In genomic region chr19:55343274-55343673, GRCm38 (mm10) we compare ENCODE assay signal across 20 mouse cellular contexts. TPM values are rescaled to one million over a fixed set of nuclear protein-coding genes. Genes with fewer than 3 reads are reported as not detected.
DNase-seq lines count a peak whose midpoint lies in the region; ATAC-seq and TF ChIP-seq lines count a peak whose summit lies in the region.
"Had no signal": no experiment of that assay in that cellular context is flagged by ENCODE, and none has a peak within 500 bp of the region (broad histone marks: within the 10 kb centered on the region; RNA-seq: fewer than 3 reads in every experiment).

No protein-coding gene starts in this region.

- ATAC-seq in kidney, postnatal 0 days (replicated peaks; ENCODE audit: low FRiP score, low read depth): no peak
- no peak for ATAC-seq in forebrain, embryonic 12.5 days (ENCODE audit: low FRiP score)
- ATAC-seq: activated CD4-positive, CD25-positive, alpha-beta regulatory T cell, adult 4 months; forebrain, embryonic 16.5 days; Patski had no signal

- TF ChIP-seq POLR2A in small intestine, adult 2 months (IDR thresholded peaks at IDR 0.05; ENCODE audit: low read depth, low read length): no peak

- no peak overlapping the region for H3K4me3 ChIP-seq in kidney, postnatal 0 days (replicated peaks; ENCODE audit: low read depth, low read length)
- H3K4me3 ChIP-seq in small intestine, adult 2 months (ENCODE audit: low read depth, low read length): no peak overlapping the region
- H3K4me3 ChIP-seq in forebrain, embryonic 12.5 days (replicated peaks): no peak overlapping the region
- H3K4me3 ChIP-seq: embryonic facial prominence, embryonic 12.5 days; heart, embryonic 10.5 days; heart, embryonic 15.5 days; hindbrain, embryonic 10.5 days had no signal

- H3K27me3 ChIP-seq in kidney, postnatal 0 days (ENCODE audit: insufficient read depth, low read length): no peaks in the 10 kb centered on the region
- no peaks in the 10 kb centered on the region for H3K27me3 ChIP-seq in small intestine, adult 2 months (ENCODE audit: control insufficient read depth, insufficient read depth, low read length)
- H3K27me3 ChIP-seq in forebrain, embryonic 12.5 days: no peaks in the 10 kb centered on the region
- H3K27me3 ChIP-seq: CH12.LX; embryonic facial prominence, embryonic 12.5 days; heart, embryonic 15.5 days; Patski had no signal

- no peaks in the 10 kb centered on the region for H3K9me3 ChIP-seq in kidney, postnatal 0 days (replicated peaks; ENCODE audit: low read length)
- H3K9me3 ChIP-seq in forebrain, embryonic 12.5 days: no peaks in the 10 kb centered on the region
- H3K9me3 ChIP-seq: embryonic facial prominence, embryonic 12.5 days; heart, embryonic 10.5 days; heart, embryonic 15.5 days; hindbrain, embryonic 10.5 days had no signal

- no peak overlapping the region for H3K4me2 ChIP-seq in kidney, postnatal 0 days (ENCODE audit: low read length)
- H3K4me2 ChIP-seq in forebrain, embryonic 12.5 days: no peak overlapping the region
- H3K4me2 ChIP-seq: embryonic facial prominence, embryonic 12.5 days; heart, embryonic 15.5 days had no signal

- no peak overlapping the region for H3K27ac ChIP-seq in kidney, postnatal 0 days
- peak overlapping the region; percentile 51; the same call in 1 of the 2 replicates for H3K27ac ChIP-seq in small intestine, adult 2 months (ENCODE audit: insufficient read depth, low read depth, low read length)
- H3K27ac ChIP-seq in forebrain, embryonic 12.5 days: no peak overlapping the region
- H3K27ac ChIP-seq: embryonic facial prominence, embryonic 12.5 days; heart, embryonic 10.5 days; heart, embryonic 15.5 days; hindbrain, embryonic 10.5 days had no signal

- H3K4me1 ChIP-seq in kidney, postnatal 0 days (replicated peaks; ENCODE audit: insufficient read depth, low read length): no peaks in the 10 kb centered on the region
- peaks cover 4% of the 10 kb centered on the region for H3K4me1 ChIP-seq in small intestine, adult 2 months (ENCODE audit: control insufficient read depth, insufficient read depth, insufficient read length, low read length)
- H3K4me1 ChIP-seq in forebrain, embryonic 12.5 days: 0 out of 2 replicates have a peak, but pooled peaks cover 2% of the 10 kb centered on the region
- H3K4me1 ChIP-seq: heart, embryonic 10.5 days; heart, embryonic 15.5 days; hindbrain, embryonic 10.5 days had no signal

- no peaks in the 10 kb centered on the region for H3K36me3 ChIP-seq in kidney, postnatal 0 days (ENCODE audit: insufficient read depth, low read length)
- H3K36me3 ChIP-seq in small intestine, adult 2 months (ENCODE audit: control insufficient read depth, insufficient read depth, low read length): peaks cover 2% of the 10 kb centered on the region; the same call in 1 of the 2 replicates
- H3K36me3 ChIP-seq in forebrain, embryonic 12.5 days (replicated peaks): no peaks in the 10 kb centered on the region
- H3K36me3 ChIP-seq: embryonic facial prominence, embryonic 12.5 days; heart, embryonic 10.5 days; heart, embryonic 15.5 days had no signal

- no peak overlapping the region for H3K9ac ChIP-seq in kidney, postnatal 0 days (ENCODE audit: low read depth, low read length)
- H3K9ac ChIP-seq in forebrain, embryonic 12.5 days: no peak overlapping the region
- H3K9ac ChIP-seq: embryonic facial prominence, embryonic 12.5 days; heart, embryonic 15.5 days had no signal

- no peak for TF ChIP-seq CTCF in kidney, postnatal 0 days (IDR thresholded peaks at IDR 0.05; ENCODE audit: low read depth)
- TF ChIP-seq CTCF in small intestine, adult 2 months (IDR thresholded peaks at IDR 0.05; ENCODE audit: extremely low read depth, insufficient read length, insufficient replicate concordance, low read depth, low read length): no peak

- 70% methylated on average over 9 of the region's 9 CpGs for WGBS in kidney, postnatal 0 days
- WGBS in small intestine, adult 2 months: 36% methylated on average over 9 of the region's 9 CpGs
- 92% methylated on average over 9 of the region's 9 CpGs for WGBS in forebrain, embryonic 12.5 days

- DNase-seq in kidney, postnatal 0 days (ENCODE audit: low spot score): peak; percentile 19
- no peak for DNase-seq in kidney, postnatal 10 days
- peak; percentile 10 for DNase-seq in urinary bladder, postnatal 14 days (ENCODE audit: low spot score)
- no peak for DNase-seq in urinary bladder, postnatal 25 days (ENCODE audit: low spot score)
- DNase-seq: adrenal gland, postnatal 14 days; cerebellum, adult 11-12 months; cerebellum, adult 9-10 months; cerebellum, postnatal 25 days; gastrocnemius, postnatal 10 days; heart, adult 18-20 months had no signal

RNA-seq across cellular contexts. Expression of gene Vti1a, which starts 27.2 kb away (rescaled TPM):
- 22.4 and 24.5 TPM in 2 replicates for polyA plus RNA-seq in kidney, postnatal 0 days (2015; fragmentation: Nextera tagmentation; extraction: Ambion mirVana)
- polyA plus RNA-seq in small intestine, adult 2 months (2012; rRNA removed): 3.6 and 8.1 TPM in 2 replicates
- 30.9 and 34.3 TPM in 2 replicates for polyA plus RNA-seq in forebrain, embryonic 12.5 days (2016; fragmentation: Nextera tagmentation; extraction: Ambion mirVana)

RNA-seq across cellular contexts. Expression of gene Zdhhc6, which starts 27.4 kb away (rescaled TPM):
- polyA plus RNA-seq in kidney, postnatal 0 days (2015; fragmentation: Nextera tagmentation; extraction: Ambion mirVana): 79.9 and 92.8 TPM in 2 replicates
- polyA plus RNA-seq in small intestine, adult 2 months (2012; rRNA removed): 2.6 and 3.6 TPM in 2 replicates
- 96.4 and 97.7 TPM in 2 replicates for polyA plus RNA-seq in forebrain, embryonic 12.5 days (2016; fragmentation: Nextera tagmentation; extraction: Ambion mirVana)

Comparison
In these comparisons a context has a peak if more than half of its experiments do, and no peak if none do; other contexts are left out.
1. DNase-seq: peak in kidney, postnatal 0 days (single experiment) and urinary bladder, postnatal 14 days (single experiment); none in kidney, postnatal 10 days (single experiment) and urinary bladder, postnatal 25 days (single experiment).
2. RNA of gene Zdhhc6, which starts 27.4 kb away (polyA plus RNA-seq): 96.4 to 97.7 TPM in forebrain, embryonic 12.5 days and 79.9 to 92.8 TPM in kidney, postnatal 0 days; 2.6 to 3.6 TPM in small intestine, adult 2 months; every median in the first group is over 10 times any median in the second.